Mouse (Mus musculus) cerebellum, adult 2 months (tissue): ENCODE results near the gene Nedd9.

ENCODE experiments used
- CTCF ChIP-seq: fragments of 200-500 bp; IDR thresholded peaks from 2 replicates; pipeline ENCODE4 v1.5.1; 2011; ENCODE audit warnings: low read depth, mild to moderate bottlenecking, control low read depth, low read length, moderate library complexity, borderline replicate concordance; ENCODE audit not compliant: insufficient read depth
- POLR2A ChIP-seq: fragments of 200-500 bp; IDR thresholded peaks from 2 replicates; pipeline ENCODE4 v1.6.1; 2011; ENCODE audit warnings: low read length, control low read depth, borderline replicate concordance; ENCODE audit not compliant: insufficient read depth

DNA sequence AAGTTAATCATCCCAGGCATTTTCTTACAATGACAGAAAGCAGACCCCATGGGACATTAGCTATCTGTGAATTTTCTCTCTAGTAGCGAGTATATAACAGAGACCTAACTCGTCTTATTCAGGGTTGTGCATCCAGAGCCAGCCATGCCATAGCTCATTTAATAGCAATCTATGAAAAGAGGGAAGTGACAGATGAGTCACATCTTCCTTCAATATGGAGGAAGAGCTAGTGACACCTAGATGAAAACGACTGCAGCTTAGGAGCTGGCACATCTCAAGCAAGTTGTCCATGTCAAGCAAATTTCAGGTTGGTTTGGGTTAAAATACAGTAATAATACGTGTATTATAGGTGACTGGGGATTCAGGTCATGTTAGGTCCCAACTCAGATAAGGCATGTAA is 28.6 kb upstream of the Nedd9 start:
- TF ChIP-seq POLR2A (no peak), CTCF (no peak)
